Mouse (Mus musculus) liver, embryonic 14.5 days (tissue): ENCODE data around the gene 4930407I10Rik. TPM values are rescaled to one million over a fixed set of nuclear protein-coding genes. Genes with fewer than 3 reads are reported as not detected.

Experiments
- ATAC-seq: fragments of 200-750 bp; cut with Nextera tagmentation; 2 replicates; pipeline ENCODE4 v1.8.0; 2017; ENCODE audit warnings: moderate number of reproducible peaks, mild to moderate bottlenecking, moderate library complexity; ENCODE audit not compliant: insufficient read depth
- DNase-seq, 3 experiments: peaks; one replicate each; pipeline ENCODE4 v3.0.0-alpha.2; 2012 to 2013; ENCODE audit warnings: low read depth in 3 of 3, low spot score in 3 of 3
- H3K27ac ChIP-seq: fragments of 300-500 bp; sonication (generic); 2 replicates; pipeline ENCODE4 v1.5.1; 2014; ENCODE audit warnings: moderate library complexity, mild to moderate bottlenecking, control low read depth, inconsistent platforms
- H3K27me3 ChIP-seq: fragments of 300-500 bp; sonication (generic); 2 replicates; pipeline ENCODE4 v1.6.1; 2014; ENCODE audit warnings: mild to moderate bottlenecking, low read length, moderate library complexity; ENCODE audit not compliant: control insufficient read depth, insufficient read depth
- H3K36me3 ChIP-seq: fragments of 300-500 bp; sonication (generic); replicated peaks from 2 replicates; pipeline ENCODE4 v1.6.1; 2014; ENCODE audit warnings: low read depth; ENCODE audit not compliant: control insufficient read depth, insufficient read depth
- H3K4me1 ChIP-seq, 2 experiments: fragments of 200-500 bp in 1 of 2; fragments of 300-500 bp in 1 of 2; sonication (generic) in 1 of 2; replicated peaks; 2 replicates each; pipeline ENCODE4 v1.6.1; 2012 to 2014; ENCODE audit warnings: antibody characterized with exemption in 1 of 2, inconsistent platforms in 1 of 2, low read length in 1 of 2; ENCODE audit not compliant: control insufficient read depth in 2 of 2, insufficient read depth in 2 of 2
- H3K4me2 ChIP-seq: fragments of 300-500 bp; sonication (generic); 2 replicates; pipeline ENCODE4 v1.6.1; 2014; ENCODE audit warnings: low read depth, mild to moderate bottlenecking, control low read depth, moderate library complexity
- H3K4me3 ChIP-seq, 2 experiments: fragments of 200-500 bp in 1 of 2; fragments of 300-500 bp in 1 of 2; sonication (generic) in 1 of 2; 2 replicates each; pipeline ENCODE4 v1.5.1; 2012 to 2014; ENCODE audit warnings: low read depth in 2 of 2, low read length in 2 of 2, mild to moderate bottlenecking in 2 of 2, control low read depth in 1 of 2, inconsistent platforms in 1 of 2, moderate library complexity in 1 of 2; ENCODE audit not compliant: insufficient read depth in 1 of 2
- H3K9ac ChIP-seq: fragments of 300-500 bp; sonication (generic); replicated peaks from 2 replicates; pipeline ENCODE4 v1.6.1; 2014; ENCODE audit warnings: mild to moderate bottlenecking, control low read depth, moderate library complexity
- H3K9me3 ChIP-seq: fragments of 300-500 bp; sonication (generic); 2 replicates; pipeline ENCODE4 v1.6.1; 2016; ENCODE audit warnings: low read length, mixed read lengths; ENCODE audit not compliant: control insufficient read depth
- CTCF ChIP-seq: IDR thresholded peaks from 2 replicates; pipeline ENCODE4 v1.5.1; 2016; ENCODE audit warnings: antibody characterized with exemption, low read depth, control low read depth
- EP300 ChIP-seq: IDR thresholded peaks from 2 replicates; pipeline ENCODE4 v1.6.1; 2016; ENCODE audit warnings: antibody characterized with exemption, low read depth
- WGBS: fragments of 180-500 bp; shearing (Covaris S2); extraction: QIAGEN DNeasy Blood & Tissue Kit; methylation state at CpG from one replicate; pipeline ENCODE4 v1.1.7; 2014; ENCODE audit not compliant: insufficient replicate concordance; 5-methylcytosine and 5-hydroxymethylcytosine counted together
- polyA plus RNA-seq, 2 experiments: library from polyadenylated mRNA; depleted of rRNA in 1 of 2; stranded (reverse) in 1 of 2; unstranded in 1 of 2; fragments of >200 nt; fragmentation: Nextera tagmentation in 1 of 2; extraction: Ambion mirVana in 1 of 2; gene quantifications; 2 replicates each; pipeline versions ENCODE4 v1.2.1 to v1.2.3; 2012 to 2014

The 4930407I10Rik gene
- polyA plus RNA-seq, 2 experiments: not detected

DNA sequence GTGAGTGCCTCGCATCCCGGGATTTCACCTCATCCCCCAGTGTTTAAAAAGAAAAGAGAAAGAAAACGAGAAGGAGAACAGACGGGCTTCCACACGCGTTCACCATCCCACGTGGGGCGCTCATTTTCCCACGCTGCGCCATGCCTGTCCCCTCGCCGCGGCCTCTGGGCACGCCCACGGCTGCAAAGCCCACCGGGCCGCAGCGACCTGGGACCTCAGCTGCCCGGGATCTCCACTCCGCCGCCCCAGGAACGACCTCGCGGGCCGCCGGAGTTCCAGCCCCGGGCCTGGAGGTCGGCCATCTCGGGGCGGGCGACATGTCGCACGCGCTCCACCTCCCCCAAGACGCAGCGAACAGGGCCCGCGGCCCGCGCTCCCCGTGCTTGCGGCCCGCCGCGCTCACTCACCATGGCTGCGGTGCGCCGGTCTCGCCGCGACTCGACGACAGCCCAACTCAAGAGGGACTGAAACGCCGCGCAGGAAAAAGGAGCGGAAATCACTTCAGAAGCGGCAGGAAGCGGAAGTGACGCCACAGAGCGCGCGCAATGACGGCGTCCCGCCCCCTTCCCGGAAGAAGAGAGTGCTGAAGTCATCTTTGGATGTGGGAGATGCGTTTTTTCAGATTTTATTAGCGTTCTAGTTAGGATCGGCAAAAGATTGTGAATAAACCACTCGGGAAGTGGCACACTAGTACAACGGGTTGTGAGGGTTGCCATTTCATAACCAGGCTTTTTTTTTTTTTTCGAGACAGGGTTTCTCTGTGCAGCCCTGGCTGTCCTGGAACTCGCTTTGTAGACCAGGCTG is 11.7 kb upstream of the 4930407I10Rik start, which contains the start of gene Snu13:
Gene Snu13 (minus strand): TSS at position 519 of the 804 bp plus-strand sequence.
- Histone ChIP-seq H3K4me2 (peak within 1 kb of the TSS; percentile 97), H3K4me3 (peak within 1 kb of the TSS; percentile 100), H3K27me3 (no peaks in the 10 kb centered on the region; the same call in 1 of the 2 replicates), H3K4me1 (peaks cover 10 to 13% of the 10 kb centered on the region in 2 experiments), H3K9ac (peak within 1 kb of the TSS; percentile 96), H3K27ac (peak within 1 kb of the TSS; percentile 80), H3K9me3 (no peaks in the 10 kb centered on the region), H3K36me3 (peaks cover 15% of the 10 kb centered on the region)
- under 1% methylated on average over 71 of the region's 74 CpGs for WGBS
- TF ChIP-seq CTCF: no peak
- TF ChIP-seq EP300: no peak
- DNase-seq: peak; percentile 71 to 77 (median 76)
- ATAC-seq: peak; percentile 85

DNA sequence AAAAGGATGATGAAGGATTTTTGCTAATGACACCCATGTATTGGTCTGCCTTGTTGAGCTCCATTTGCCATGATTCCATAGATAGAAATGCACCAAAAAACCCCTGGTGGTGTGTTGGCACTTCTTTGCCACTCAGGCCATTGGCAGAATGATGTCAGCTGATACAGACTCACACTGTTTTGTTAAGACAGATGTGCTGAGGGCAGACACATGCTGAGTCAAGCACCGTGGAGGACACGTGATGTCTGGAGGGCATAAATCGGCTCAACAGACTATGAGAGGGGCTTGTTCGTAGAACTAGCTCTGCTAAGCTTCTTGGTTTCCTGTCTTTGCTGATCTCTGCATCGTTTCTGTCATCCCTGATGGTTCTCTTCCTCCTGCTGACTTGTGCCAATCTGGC is 6.4 kb upstream of the 4930407I10Rik start:
- Histone ChIP-seq H3K36me3 (no peaks in the 10 kb centered on the region), H3K4me3 (no peak overlapping the region), H3K9ac (no peak overlapping the region), H3K4me2 (no peak overlapping the region), H3K27me3 (no peaks in the 10 kb centered on the region; the same call in 1 of the 2 replicates), H3K4me1 (peaks cover 4 to 5% of the 10 kb centered on the region in 2 experiments; a peak in 3 of 4 replicates), H3K9me3 (no peaks in the 10 kb centered on the region), H3K27ac (no peak overlapping the region)
- no peak for ATAC-seq
- WGBS: 40% methylated on average over 5 of the region's 5 CpGs
- TF ChIP-seq EP300: no peak
- TF ChIP-seq CTCF: no peak
- no peak for DNase-seq

GRCm38 (mm10) chr15:82063909-82064308 is 5.0 kb downstream of the 4930407I10Rik start:
- Histone ChIP-seq H3K27me3 (peaks cover 9% of the 10 kb centered on the region), H3K27ac (no peak overlapping the region), H3K4me1 (no peaks in the 10 kb centered on the region), H3K36me3 (no peaks in the 10 kb centered on the region), H3K4me3 (no peak overlapping the region), H3K4me2 (no peak overlapping the region), H3K9ac (no peak overlapping the region), H3K9me3 (no peaks in the 10 kb centered on the region)
- DNase-seq (no peak), ATAC-seq (no peak)
- TF ChIP-seq CTCF: no peak
- TF ChIP-seq EP300: no peak
- WGBS: 52% methylated on average over 14 of the region's 14 CpGs

DNA sequence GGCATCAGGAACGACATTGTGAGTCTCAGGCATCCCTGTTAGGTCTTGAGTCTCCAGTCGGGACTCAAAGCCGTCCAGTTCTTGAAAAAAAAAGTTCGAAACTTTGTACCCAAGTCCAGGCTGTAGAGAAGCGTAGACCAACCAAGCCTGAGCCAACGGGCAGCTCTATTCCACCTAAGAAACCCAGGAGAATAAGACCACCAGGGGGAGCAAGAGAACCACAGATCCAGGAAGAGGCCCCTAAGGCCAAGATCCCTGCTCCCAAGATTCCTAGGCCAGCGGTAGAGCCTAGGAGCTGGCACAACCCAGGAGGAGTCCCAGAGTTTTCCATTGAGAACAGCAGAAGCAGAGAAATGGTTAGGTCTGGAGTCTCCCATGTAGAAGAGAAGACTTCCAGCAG is 6.6 kb downstream of the 4930407I10Rik start:
- TF ChIP-seq EP300 (no peak), CTCF (peak; percentile 84)
- Histone ChIP-seq H3K4me1 (no peaks in the 10 kb centered on the region), H3K9ac (no peak overlapping the region), H3K27me3 (peaks cover 23% of the 10 kb centered on the region), H3K4me3 (no peak overlapping the region), H3K36me3 (no peaks in the 10 kb centered on the region), H3K9me3 (no peaks in the 10 kb centered on the region), H3K4me2 (no peak overlapping the region), H3K27ac (no peak overlapping the region)
- DNase-seq (peak; percentile 45 to 50 (median 46)), ATAC-seq (no peak)
- WGBS: 20% methylated on average over 7 of the region's 7 CpGs

GRCm38 (mm10) chr15:82069898-82070297 is 10.9 kb downstream of the 4930407I10Rik start, which contains the start of gene Mei1:
Mei1 (plus strand) TSS chr15:82069996.
- peaks cover 21% of the 10 kb centered on the region for H3K27me3 ChIP-seq
- WGBS: 21% methylated on average over 38 of the region's 40 CpGs
- H3K27ac ChIP-seq: no peak within 1 kb of the TSS
- TF ChIP-seq EP300 (no peak), CTCF (no peak)
- no peak for ATAC-seq
- no peak within 1 kb of the TSS for H3K9ac ChIP-seq
- no peak within 1 kb of the TSS for H3K4me3 ChIP-seq
- H3K4me1 ChIP-seq: no peaks in the 10 kb centered on the region
- no peak within 1 kb of the TSS for H3K4me2 ChIP-seq
- H3K36me3 ChIP-seq: no peaks in the 10 kb centered on the region
- H3K9me3 ChIP-seq: no peaks in the 10 kb centered on the region
- DNase-seq: no peak
